8 mouse cellular contexts compared by ENCODE assay signal in genomic region chr16:20537601-20538320, GRCm38 (mm10). TPM values are rescaled to one million over a fixed set of nuclear protein-coding genes. Genes with fewer than 3 reads are reported as not detected.
A peak's percentile ranks its signal among the peaks of the same experiment; 100 is the strongest.
DNase-seq lines count a peak whose midpoint lies in the region; ATAC-seq and TF ChIP-seq lines count a peak whose summit lies in the region.

No protein-coding gene starts in this region.

- peak overlapping the region; percentile 73; the same call in 1 of the 2 replicates for H3K27ac ChIP-seq in kidney, embryonic 16.5 days (ENCODE audit: low read length)
- H3K27ac ChIP-seq in embryonic facial prominence, embryonic 12.5 days: 0 out of 2 replicates have a peak overlapping the region, but pooled peaks have one; percentile 20
- peak overlapping the region; percentile 31; the same call in 1 of the 2 replicates for H3K27ac ChIP-seq in intestine, postnatal 0 days (ENCODE audit: low read depth, low read length)
- H3K27ac ChIP-seq in neural tube, embryonic 14.5 days (ENCODE audit: low read depth, low read length): no peak overlapping the region

- H3K9me3 ChIP-seq in kidney, embryonic 16.5 days (ENCODE audit: low read length): no peaks in the 10 kb centered on the region
- H3K9me3 ChIP-seq in embryonic facial prominence, embryonic 12.5 days: no peaks in the 10 kb centered on the region
- H3K9me3 ChIP-seq in intestine, postnatal 0 days (ENCODE audit: control insufficient read depth): no peaks in the 10 kb centered on the region
- no peaks in the 10 kb centered on the region for H3K9me3 ChIP-seq in neural tube, embryonic 14.5 days (ENCODE audit: control insufficient read depth, low read length)

- peak overlapping the region; percentile 92 for H3K4me3 ChIP-seq in kidney, embryonic 16.5 days (ENCODE audit: low read length)
- peak overlapping the region; percentile 90 for H3K4me3 ChIP-seq in embryonic facial prominence, embryonic 12.5 days
- H3K4me3 ChIP-seq in intestine, postnatal 0 days (ENCODE audit: low read depth, low read length): peak overlapping the region; percentile 3; the same call in 1 of the 2 replicates
- no peak overlapping the region; the same call in 1 of the 2 replicates for H3K4me3 ChIP-seq in neural tube, embryonic 14.5 days (ENCODE audit: low read depth, low read length)

- no peak for ATAC-seq in kidney, embryonic 16.5 days (ENCODE audit: low FRiP score, low TSS enrichment)
- ATAC-seq in embryonic facial prominence, embryonic 12.5 days (ENCODE audit: insufficient number of reproducible peaks, insufficient read depth, low FRiP score, low TSS enrichment): no peak
- ATAC-seq in intestine, postnatal 0 days: no peak
- ATAC-seq in neural tube, embryonic 14.5 days (ENCODE audit: low read depth): no peak
- no peak for ATAC-seq in cerebellum, adult (ENCODE audit: insufficient number of reproducible peaks, low FRiP score, low TSS enrichment)

- no peaks in the 10 kb centered on the region for H3K27me3 ChIP-seq in kidney, embryonic 16.5 days (ENCODE audit: insufficient read depth, low read length)
- no peaks in the 10 kb centered on the region for H3K27me3 ChIP-seq in embryonic facial prominence, embryonic 12.5 days
- no peaks in the 10 kb centered on the region for H3K27me3 ChIP-seq in intestine, postnatal 0 days (replicated peaks; ENCODE audit: control insufficient read depth, insufficient read depth, low read length)
- H3K27me3 ChIP-seq in neural tube, embryonic 14.5 days (ENCODE audit: control insufficient read depth, insufficient read depth, low read length): no peaks in the 10 kb centered on the region

- no peak for TF ChIP-seq CTCF in intestine, postnatal 0 days (IDR thresholded peaks at IDR 0.05; ENCODE audit: low read depth)

- H3K9ac ChIP-seq in kidney, embryonic 16.5 days (replicated peaks; ENCODE audit: low read length): peak overlapping the region; percentile 53
- H3K9ac ChIP-seq in embryonic facial prominence, embryonic 12.5 days: peak overlapping the region; percentile 40
- no peak overlapping the region for H3K9ac ChIP-seq in intestine, postnatal 0 days (ENCODE audit: low read depth, low read length)
- H3K9ac ChIP-seq in neural tube, embryonic 14.5 days (replicated peaks; ENCODE audit: low read depth, low read length): no peak overlapping the region

- 44% methylated on average over 6 of the region's 6 CpGs for WGBS in kidney, embryonic 16.5 days
- 45% methylated on average over 6 of the region's 6 CpGs for WGBS in embryonic facial prominence, embryonic 12.5 days
- WGBS in intestine, postnatal 0 days: 32% methylated on average over 6 of the region's 6 CpGs
- 46% methylated on average over 6 of the region's 6 CpGs for WGBS in neural tube, embryonic 14.5 days

- H3K36me3 ChIP-seq in kidney, embryonic 16.5 days (ENCODE audit: insufficient read depth, low read length): peaks cover 51% of the 10 kb centered on the region
- H3K36me3 ChIP-seq in embryonic facial prominence, embryonic 12.5 days: peaks cover 60% of the 10 kb centered on the region
- peaks cover 50% of the 10 kb centered on the region for H3K36me3 ChIP-seq in intestine, postnatal 0 days (ENCODE audit: control insufficient read depth, insufficient read depth)
- peaks cover 48% of the 10 kb centered on the region for H3K36me3 ChIP-seq in neural tube, embryonic 14.5 days (ENCODE audit: control insufficient read depth, insufficient read depth, low read length)

- DNase-seq in kidney, postnatal 36 days: no peak
- no peak for DNase-seq in gastrocnemius, postnatal 10 days
- DNase-seq in cerebellum, postnatal 25 days: no peak

- H3K4me2 ChIP-seq in kidney, embryonic 16.5 days (replicated peaks; ENCODE audit: low read depth, low read length): peak overlapping the region; percentile 70
- H3K4me2 ChIP-seq in embryonic facial prominence, embryonic 12.5 days (replicated peaks): peak overlapping the region; percentile 71
- H3K4me2 ChIP-seq in intestine, postnatal 0 days (replicated peaks; ENCODE audit: low read depth): peak overlapping the region; percentile 75
- peak overlapping the region; percentile 69; the same call in 1 of the 2 replicates for H3K4me2 ChIP-seq in neural tube, embryonic 14.5 days (ENCODE audit: low read depth, low read length)

- peaks cover 25% of the 10 kb centered on the region for H3K4me1 ChIP-seq in kidney, embryonic 16.5 days (ENCODE audit: insufficient read depth, low read length)
- peaks cover 21% of the 10 kb centered on the region for H3K4me1 ChIP-seq in embryonic facial prominence, embryonic 12.5 days
- H3K4me1 ChIP-seq in intestine, postnatal 0 days (replicated peaks; ENCODE audit: control insufficient read depth, insufficient read depth, low read length): peaks cover 4% of the 10 kb centered on the region; the same call in 1 of the 2 replicates
- H3K4me1 ChIP-seq in neural tube, embryonic 14.5 days (ENCODE audit: control insufficient read depth, insufficient read depth, low read length): peaks cover 26% of the 10 kb centered on the region

RNA-seq across cellular contexts. Expression of gene Ap2m1, which starts 2.5 kb away (rescaled TPM):
- 691 and 699 TPM in 2 replicates for polyA plus RNA-seq in kidney, embryonic 16.5 days (2015; fragmentation: Nextera tagmentation; extraction: Ambion mirVana)
- polyA plus RNA-seq in embryonic facial prominence, embryonic 12.5 days (2016; fragmentation: Nextera tagmentation; extraction: Ambion mirVana): 657 and 677 TPM in 2 replicates
- polyA plus RNA-seq in intestine, postnatal 0 days (2015; fragmentation: Nextera tagmentation; extraction: Ambion mirVana): 411 and 423 TPM in 2 replicates
- polyA plus RNA-seq in neural tube, embryonic 14.5 days (2014; fragmentation: Nextera tagmentation; extraction: Ambion mirVana): 1,186 and 1,271 TPM in 2 replicates
- total RNA-seq in gastrocnemius, postnatal 10 days (2021): 100 to 1,000 TPM; 170 to 199 TPM

RNA-seq across cellular contexts. Expression of gene Abcf3, which starts 10.6 kb away (rescaled TPM):
- 64.8 and 75.2 TPM in 2 replicates for polyA plus RNA-seq in kidney, embryonic 16.5 days (2015; fragmentation: Nextera tagmentation; extraction: Ambion mirVana)
- polyA plus RNA-seq in embryonic facial prominence, embryonic 12.5 days (2016; fragmentation: Nextera tagmentation; extraction: Ambion mirVana): 72.4 and 79.1 TPM in 2 replicates
- polyA plus RNA-seq in intestine, postnatal 0 days (2015; fragmentation: Nextera tagmentation; extraction: Ambion mirVana): 47.0 and 64.3 TPM in 2 replicates
- polyA plus RNA-seq in neural tube, embryonic 14.5 days (2014; fragmentation: Nextera tagmentation; extraction: Ambion mirVana): 72.6 and 82.2 TPM in 2 replicates
- total RNA-seq in gastrocnemius, postnatal 10 days (2021): 10 to 100 TPM; 51.8 to 52.5 TPM

RNA-seq across cellular contexts. Expression of gene Dvl3, which starts 21.0 kb away (rescaled TPM):
- polyA plus RNA-seq in kidney, embryonic 16.5 days (2015; fragmentation: Nextera tagmentation; extraction: Ambion mirVana): 20.6 and 31.7 TPM in 2 replicates
- polyA plus RNA-seq in embryonic facial prominence, embryonic 12.5 days (2016; fragmentation: Nextera tagmentation; extraction: Ambion mirVana): 33.1 and 33.2 TPM in 2 replicates
- 11.5 and 13.7 TPM in 2 replicates for polyA plus RNA-seq in intestine, postnatal 0 days (2015; fragmentation: Nextera tagmentation; extraction: Ambion mirVana)
- polyA plus RNA-seq in neural tube, embryonic 14.5 days (2014; fragmentation: Nextera tagmentation; extraction: Ambion mirVana): 39.7 and 40.6 TPM in 2 replicates
- total RNA-seq in gastrocnemius, postnatal 10 days (2021): 10 to 100 TPM; 36.3 to 44.4 TPM

RNA-seq across cellular contexts. Expression of gene Eif2b5, which starts 39.1 kb away (rescaled TPM):
- polyA plus RNA-seq in kidney, embryonic 16.5 days (2015; fragmentation: Nextera tagmentation; extraction: Ambion mirVana): 119 and 121 TPM in 2 replicates
- polyA plus RNA-seq in embryonic facial prominence, embryonic 12.5 days (2016; fragmentation: Nextera tagmentation; extraction: Ambion mirVana): 135 and 137 TPM in 2 replicates
- 37.2 and 37.8 TPM in 2 replicates for polyA plus RNA-seq in intestine, postnatal 0 days (2015; fragmentation: Nextera tagmentation; extraction: Ambion mirVana)
- 84.9 and 108 TPM in 2 replicates for polyA plus RNA-seq in neural tube, embryonic 14.5 days (2014; fragmentation: Nextera tagmentation; extraction: Ambion mirVana)
- total RNA-seq in gastrocnemius, postnatal 10 days (2021): 10 to 100 TPM; 45.1 to 46.1 TPM

RNA-seq across cellular contexts. Expression of gene Vwa5b2, which starts 51.5 kb away (rescaled TPM):
- polyA plus RNA-seq in kidney, embryonic 16.5 days (2015; fragmentation: Nextera tagmentation; extraction: Ambion mirVana): 0.69 and 2.0 TPM in 2 replicates
- 3.7 TPM in 2 replicates for polyA plus RNA-seq in embryonic facial prominence, embryonic 12.5 days (2016; fragmentation: Nextera tagmentation; extraction: Ambion mirVana)
- polyA plus RNA-seq in intestine, postnatal 0 days (2015; fragmentation: Nextera tagmentation; extraction: Ambion mirVana): 1.7 and 2.0 TPM in 2 replicates
- polyA plus RNA-seq in neural tube, embryonic 14.5 days (2014; fragmentation: Nextera tagmentation; extraction: Ambion mirVana): 27.1 and 40.4 TPM in 2 replicates
- total RNA-seq in gastrocnemius, postnatal 10 days (2021): under 1 TPM; 0.07 to 0.16 TPM

Comparison
In these comparisons a context has a peak if more than half of its experiments do, and no peak if none do; other contexts are left out.
1. H3K9ac ChIP-seq: peak in kidney, embryonic 16.5 days (single experiment) and embryonic facial prominence, embryonic 12.5 days (single experiment); none in intestine, postnatal 0 days (single experiment) and neural tube, embryonic 14.5 days (single experiment).
2. Peak in every context shown above with its lines, with median percentiles within 50 percentile points of each other: H3K4me2 ChIP-seq.